Mouse (Mus musculus) erythroblast, embryonic 14.5 days (primary cell): ENCODE data around the gene Plekhg4.

Experiments used
- GATA1 ChIP-seq: IDR thresholded peaks from 2 replicates; pipeline ENCODE4 v1.6.1; 2012; ENCODE audit warnings: low read length, inconsistent platforms, mixed read lengths
- TAL1 ChIP-seq: IDR thresholded peaks from 3 replicates; pipeline ENCODE4 v1.6.1; 2012; ENCODE audit warnings: low read length, inconsistent platforms, mixed read lengths

DNA sequence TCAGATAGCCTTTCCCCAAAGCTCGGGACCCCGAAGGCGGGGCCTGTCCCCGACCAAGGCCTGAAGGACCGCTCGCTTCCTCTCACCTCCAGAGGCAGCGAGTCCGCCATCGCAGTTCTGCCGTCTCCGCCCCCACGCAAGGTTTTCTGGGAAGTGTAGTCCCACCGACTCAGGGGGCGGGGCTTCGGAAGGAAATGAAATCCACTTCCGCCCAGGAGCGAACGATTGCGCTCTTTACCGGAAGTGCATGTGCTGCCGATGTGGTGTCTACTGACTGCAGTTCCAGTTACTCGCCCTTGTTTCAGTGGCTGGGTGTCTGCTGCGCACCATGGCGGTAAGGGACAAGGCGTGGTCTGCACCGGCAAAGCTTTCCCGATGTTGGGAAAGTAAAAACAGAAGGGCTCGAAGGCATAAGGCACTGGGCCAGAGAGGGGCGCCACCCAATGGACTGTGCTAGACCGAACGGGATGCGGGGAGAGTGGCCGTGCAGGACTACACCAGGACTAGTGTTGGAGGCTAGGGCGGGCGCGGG, 46.9 kb upstream of the Plekhg4 start, which contains the start of the genes Lrrc29 and Tmem208:
- TF ChIP-seq GATA1 = no peak
- no peak for TF ChIP-seq TAL1
